Mouse (Mus musculus) olfactory bulb, adult 2 months (tissue): ENCODE measurements around the gene Apobec2. TPM values are rescaled to one million over a fixed set of nuclear protein-coding genes. Genes with fewer than 3 reads are reported as not detected.
A peak's percentile ranks its signal among the peaks of the same experiment; 100 is the strongest.
"Not testable (repeated sequence)": the region's sequence is repeated elsewhere in the genome, so short reads cannot be mapped to it uniquely, and the experiment has no call there.

ENCODE experiments used
- H3K27ac ChIP-seq: fragments of 200-500 bp; 2 replicates; pipeline ENCODE4 v1.5.1; 2012; ENCODE audit warnings: low read depth, low read length; ENCODE audit not compliant: insufficient read depth
- H3K4me1 ChIP-seq: fragments of 200-500 bp; 2 replicates; pipeline ENCODE4 v1.6.1; 2012; ENCODE audit warnings: low read length; ENCODE audit not compliant: control insufficient read depth, insufficient read depth
- H3K4me3 ChIP-seq: fragments of 200-500 bp; 2 replicates; pipeline ENCODE4 v1.5.1; 2012; ENCODE audit warnings: mild to moderate bottlenecking, low read depth, low read length, moderate library complexity; ENCODE audit not compliant: insufficient read depth
- CTCF ChIP-seq: fragments of 200-500 bp; IDR thresholded peaks from 2 replicates; pipeline ENCODE4 v1.5.1; 2012; ENCODE audit warnings: low read depth, mild to moderate bottlenecking, low read length, moderate library complexity; ENCODE audit not compliant: insufficient read depth
- POLR2A ChIP-seq: fragments of 200-500 bp; IDR thresholded peaks from 2 replicates; pipeline ENCODE4 v1.6.1; 2012; ENCODE audit warnings: mild to moderate bottlenecking, low read depth, low read length, moderate library complexity; ENCODE audit not compliant: insufficient read depth
- WGBS: fragments of 180-500 bp; shearing (Covaris S2); methylation state at CpG from one replicate; pipeline ENCODE4 v1.1.7; 2018; 5-methylcytosine and 5-hydroxymethylcytosine counted together
- polyA plus RNA-seq: library from polyadenylated mRNA; stranded (reverse); fragments of >200 nt; gene quantifications from 2 replicates; pipeline ENCODE4 v1.2.4, GENCODE M21; 2012; ENCODE audit warnings: low replicate concordance; ENCODE audit not compliant: missing spikeins, insufficient read depth, insufficient read length

The Apobec2 gene
- not detected in 2 replicates for polyA plus RNA-seq

- 86% methylated on average over 16 of the region's 16 CpGs for WGBS
- no peak within 1 kb of the TSS for H3K4me3 ChIP-seq
- no peak for TF ChIP-seq CTCF
- TF ChIP-seq POLR2A: no peak
- H3K27ac ChIP-seq: no peak within 1 kb of the TSS
- H3K4me1 ChIP-seq: no peaks in the 10 kb centered on the region
Measured at GRCm38 (mm10) chr17:48432158-48432980, at the start of gene Apobec2. Apobec2 (minus strand) TSS chr17:48432930.

GRCm38 (mm10) chr17:48479952-48480351 is 47.2 kb upstream of the Apobec2 start:
- 82% methylated on average over 10 of the region's 10 CpGs for WGBS
- Histone ChIP-seq H3K4me3 (no peak overlapping the region), H3K27ac (no peak overlapping the region), H3K4me1 (no peaks in the 10 kb centered on the region)
- TF ChIP-seq POLR2A (no peak), CTCF (no peak)

GRCm38 (mm10) chr17:48475444-48475843 is 42.7 kb upstream of the Apobec2 start:
- no peak for TF ChIP-seq POLR2A
- no peak for TF ChIP-seq CTCF
- H3K27ac ChIP-seq: no peak overlapping the region
- no peak overlapping the region for H3K4me3 ChIP-seq
- H3K4me1 ChIP-seq: no peaks in the 10 kb centered on the region
- WGBS: 92% methylated on average over 8 of the region's 8 CpGs

- not testable (repeated sequence) for H3K4me3 ChIP-seq, H3K4me1 ChIP-seq, H3K27ac ChIP-seq
- 87% methylated on average over 6 of the region's 6 CpGs for WGBS
Measured at GRCm38 (mm10) chr17:48474282-48474681, 41.6 kb upstream of the Apobec2 start.

GRCm38 (mm10) chr17:48467395-48468231 is 34.9 kb upstream of the Apobec2 start:
- TF ChIP-seq CTCF (peak; percentile 93), POLR2A (no peak)
- Histone ChIP-seq H3K4me3 (no peak overlapping the region), H3K4me1 (peaks cover 14% of the 10 kb centered on the region), H3K27ac (no peak overlapping the region)
- WGBS: 9% methylated on average over 22 of the region's 22 CpGs

- no peak overlapping the region for H3K4me3 ChIP-seq
- TF ChIP-seq CTCF: no peak
- no peak for TF ChIP-seq POLR2A
- peaks cover 14% of the 10 kb centered on the region for H3K4me1 ChIP-seq
- H3K27ac ChIP-seq: no peak overlapping the region
- 60% methylated on average over 22 of the region's 22 CpGs for WGBS
Measured at GRCm38 (mm10) chr17:48466769-48467394, 34.2 kb upstream of the Apobec2 start.

GRCm38 (mm10) chr17:48463391-48463790 is 30.7 kb upstream of the Apobec2 start:
- no peak overlapping the region for H3K27ac ChIP-seq
- 92% methylated on average over 4 of the region's 4 CpGs for WGBS
- peaks cover 17% of the 10 kb centered on the region for H3K4me1 ChIP-seq
- TF ChIP-seq CTCF: no peak
- no peak for TF ChIP-seq POLR2A
- H3K4me3 ChIP-seq: no peak overlapping the region

- TF ChIP-seq CTCF (no peak), POLR2A (no peak)
- Histone ChIP-seq H3K4me3 (no peak overlapping the region), H3K27ac (no peak overlapping the region), H3K4me1 (peaks cover 8% of the 10 kb centered on the region)
- 94% methylated on average over 13 of the region's 13 CpGs for WGBS
Measured at GRCm38 (mm10) chr17:48462096-48462495, 29.4 kb upstream of the Apobec2 start.

- Histone ChIP-seq H3K27ac (no peak overlapping the region), H3K4me3 (no peak overlapping the region), H3K4me1 (0 out of 2 replicates have a peak, but pooled peaks cover 3% of the 10 kb centered on the region)
- TF ChIP-seq CTCF: no peak
- TF ChIP-seq POLR2A: no peak
- WGBS: 91% methylated on average over 13 of the region's 13 CpGs
Measured at GRCm38 (mm10) chr17:48457971-48458653, 25.4 kb upstream of the Apobec2 start.
